In the genomic region with DNA sequence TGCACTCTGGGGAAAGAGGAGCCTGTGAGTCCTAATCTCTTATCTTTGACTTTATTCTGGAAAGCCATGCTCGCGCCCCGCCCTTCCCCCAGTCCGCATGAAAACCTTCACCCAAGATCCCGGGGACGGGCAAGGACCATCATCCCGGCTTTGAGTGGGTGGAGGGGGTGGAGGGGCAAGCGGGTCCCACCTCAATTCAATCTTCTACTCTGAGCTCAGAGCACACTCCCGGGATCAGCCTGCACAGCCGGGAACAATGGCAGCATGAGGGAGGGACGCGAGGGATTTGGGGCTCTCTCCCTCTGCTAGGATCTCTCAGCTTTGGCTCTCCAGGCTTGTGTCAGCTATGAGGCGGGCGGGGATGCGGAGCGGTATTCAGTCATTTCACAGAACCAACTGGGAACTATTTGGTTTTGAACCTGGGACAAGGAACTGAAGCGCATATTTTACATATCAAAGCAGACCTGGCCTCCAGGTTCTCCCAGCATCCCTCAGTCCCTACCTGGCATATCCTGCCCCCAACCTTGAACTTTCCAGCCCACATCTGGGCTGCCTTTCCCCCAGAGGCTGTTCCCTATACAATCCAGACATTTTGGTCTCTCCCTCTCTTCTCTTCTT, we compare ENCODE assay signal across 11 mouse cellular contexts.
DNase-seq lines count a peak whose midpoint lies in the region; ATAC-seq and TF ChIP-seq lines count a peak whose summit lies in the region.
"Had no signal": no experiment of that assay in that cellular context is flagged by ENCODE, and none has a peak within 500 bp of the region (broad histone marks: within the 10 kb centered on the region; RNA-seq: fewer than 3 reads in every experiment).

No protein-coding gene starts in this region.

- intact Hi-C loops in left cerebral cortex, postnatal 10 days (cut with DNase I) = no loop called here

- WGBS in forebrain, embryonic 13.5 days = 3% methylated on average over 17 of the region's 17 CpGs
- 8% methylated on average over 17 of the region's 17 CpGs for WGBS in limb, embryonic 14.5 days

- DNase-seq in adrenal gland, adult 2 months = peak; percentile 11
- DNase-seq in adrenal gland, adult 8-10 months = no peak
- no peak for DNase-seq in limb, embryonic 14.5 days (ENCODE audit: low spot score)
- DNase-seq in thymus, adult 18-20 months = no peak
- no peak for DNase-seq in left cerebral cortex, postnatal 10 days (ENCODE audit: extremely low spot score in 1 of 2, low spot score in 2 of 2)
- DNase-seq in natural killer cell, adult 2 months (ENCODE audit: low spot score in 2 of 2) = no peak
- DNase-seq: kidney, adult 11 months; spleen, adult 18-20 months had no signal

- TF ChIP-seq POLR2A in limb, embryonic 14.5 days (IDR thresholded peaks at IDR 0.05; ENCODE audit: borderline replicate concordance, extremely low read depth, insufficient read depth, insufficient read length) = no peak

- TF ChIP-seq CTCF in E14TG2a.4 (conservative IDR thresholded peaks at IDR 0.05; ENCODE audit: low read length) = no peak

- no peaks in the 10 kb centered on the region for H3K9me3 ChIP-seq in E14TG2a.4 (ENCODE audit: low read length)
- no peaks in the 10 kb centered on the region for H3K9me3 ChIP-seq in forebrain, embryonic 13.5 days (replicated peaks)
- no peaks in the 10 kb centered on the region for H3K9me3 ChIP-seq in limb, embryonic 14.5 days (ENCODE audit: control insufficient read depth, low read length)
- H3K9me3 ChIP-seq: megakaryocyte, embryonic 14.5 days had no signal

- H3K27ac ChIP-seq in forebrain, embryonic 13.5 days = no peak overlapping the region
- H3K27ac ChIP-seq in limb, embryonic 14.5 days (replicated peaks; ENCODE audit: low read depth, low read length) = no peak overlapping the region

- peaks cover 34% of the 10 kb centered on the region for H3K4me1 ChIP-seq in E14TG2a.4 (replicated peaks; ENCODE audit: low read depth, low read length)
- 0 out of 2 replicates have a peak, but pooled peaks cover 4% of the 10 kb centered on the region for H3K4me1 ChIP-seq in forebrain, embryonic 13.5 days
- no peaks in the 10 kb centered on the region for H3K4me1 ChIP-seq in limb, embryonic 14.5 days (ENCODE audit: control insufficient read depth, insufficient read depth, low read length)
- H3K4me1 ChIP-seq: megakaryocyte, embryonic 14.5 days had no signal

- peak overlapping the region; percentile 50 for H3K9ac ChIP-seq in forebrain, embryonic 13.5 days
- H3K9ac ChIP-seq in limb, embryonic 14.5 days (ENCODE audit: low read depth, low read length, severe bottlenecking) = no peak overlapping the region

- H3K4me3 ChIP-seq in E14TG2a.4 (replicated peaks; ENCODE audit: low read length) = peak overlapping the region; percentile 52
- peak overlapping the region; percentile 29 for H3K4me3 ChIP-seq in forebrain, embryonic 13.5 days
- H3K4me3 ChIP-seq in limb, embryonic 14.5 days (replicated peaks; ENCODE audit: low read length) = peak overlapping the region; percentile 21
- H3K4me3 ChIP-seq: megakaryocyte, embryonic 14.5 days had no signal

- H3K4me2 ChIP-seq in forebrain, embryonic 13.5 days = peak overlapping the region; percentile 57
- peak overlapping the region; percentile 34; the same call in 1 of the 2 replicates for H3K4me2 ChIP-seq in limb, embryonic 14.5 days (replicated peaks; ENCODE audit: low read depth, low read length, severe bottlenecking)

- no peak for ATAC-seq in forebrain, embryonic 13.5 days
- ATAC-seq in limb, embryonic 14.5 days (ENCODE audit: low FRiP score, low read depth) = no peak

- no peaks in the 10 kb centered on the region for H3K36me3 ChIP-seq in E14TG2a.4 (ENCODE audit: insufficient read depth, low read length)
- H3K36me3 ChIP-seq in forebrain, embryonic 13.5 days (ENCODE audit: poor library complexity, severe bottlenecking) = no peaks in the 10 kb centered on the region
- no peaks in the 10 kb centered on the region for H3K36me3 ChIP-seq in limb, embryonic 14.5 days (ENCODE audit: control insufficient read depth, insufficient read depth, low read length)

- H3K27me3 ChIP-seq in E14TG2a.4 (ENCODE audit: insufficient read depth, low read length) = peaks cover 46% of the 10 kb centered on the region
- H3K27me3 ChIP-seq in forebrain, embryonic 13.5 days = peaks cover 3% of the 10 kb centered on the region; the same call in 1 of the 2 replicates
- peaks cover 15% of the 10 kb centered on the region; the same call in 1 of the 2 replicates for H3K27me3 ChIP-seq in limb, embryonic 14.5 days (ENCODE audit: control insufficient read depth, insufficient read depth, low read length)
